Mouse (Mus musculus): ENCODE measurements around the gene Olfr1151.

Gene Olfr1151

GRCm38 (mm10) chr2:87855562-87855961 lies at the start of gene Olfr1151:
TSS of gene Olfr1151 (plus strand) at chr2:87855862.
- DNase-seq (ENCODE audit: low spot score), result no peak

- DNase-seq (ENCODE audit: low spot score), result no peak
Measured at GRCm38 (mm10) chr2:87809522-87809921, 46.1 kb upstream of the Olfr1151 start, which contains the start of gene Olfr1145. TSS of gene Olfr1145 (plus strand) at chr2:87809822.

- DNase-seq (ENCODE audit: low spot score), result no peak
Measured at GRCm38 (mm10) chr2:87830233-87830632, 25.4 kb upstream of the Olfr1151 start, which contains the start of gene Olfr1148. TSS of gene Olfr1148 (plus strand) at chr2:87830533.

- no peak for DNase-seq (ENCODE audit: low spot score)
Measured at GRCm38 (mm10) chr2:87843693-87844092, 12.0 kb upstream of the Olfr1151 start, which contains the start of gene Olfr1150-ps1. TSS of gene Olfr1150-ps1 (plus strand) at chr2:87843993.

GRCm38 (mm10) chr2:87866192-87866591 lies 10.5 kb downstream of the Olfr1151 start, which contains the start of gene Olfr1152:
TSS of gene Olfr1152 (plus strand) at chr2:87866492.
- no peak for DNase-seq (ENCODE audit: low spot score)

GRCm38 (mm10) chr2:87894662-87895061 lies 39.0 kb downstream of the Olfr1151 start, which contains the start of gene Olfr1153:
TSS of gene Olfr1153 (plus strand) at chr2:87894962.
- DNase-seq (ENCODE audit: low spot score), result no peak

- DNase-seq (ENCODE audit: low spot score), result no peak
Measured at GRCm38 (mm10) chr2:87905066-87905465, 49.4 kb downstream of the Olfr1151 start, which contains the start of gene Olfr1154. TSS of gene Olfr1154 (minus strand) at chr2:87905166.
